Mouse (Mus musculus) hindbrain, embryonic 15.5 days (tissue): ENCODE data around the gene Cxcl12. TPM values are rescaled to one million over a fixed set of nuclear protein-coding genes. Genes with fewer than 3 reads are reported as not detected.

ENCODE experiments used
- ATAC-seq: fragments of 200-750 bp; cut with Nextera tagmentation; 2 replicates; pipeline ENCODE4 v1.8.0; 2017; ENCODE audit warnings: low read depth, moderate number of reproducible peaks, moderate TSS enrichment; ENCODE audit not compliant: low FRiP score
- H3K27ac ChIP-seq: fragments of 300-500 bp; sonication (generic); replicated peaks from 2 replicates; pipeline ENCODE4 v1.5.1; 2015; ENCODE audit warnings: mild to moderate bottlenecking, inconsistent platforms
- H3K27me3 ChIP-seq: fragments of 300-500 bp; sonication (generic); 2 replicates; pipeline ENCODE4 v1.6.1; 2015; ENCODE audit warnings: control low read depth, inconsistent platforms
- H3K36me3 ChIP-seq: fragments of 300-500 bp; sonication (generic); 2 replicates; pipeline ENCODE4 v1.6.1; 2015; ENCODE audit warnings: control low read depth, inconsistent platforms
- H3K4me1 ChIP-seq: fragments of 300-500 bp; sonication (generic); replicated peaks from 2 replicates; pipeline ENCODE4 v1.6.1; 2015; ENCODE audit warnings: control low read depth, inconsistent platforms
- H3K4me2 ChIP-seq: fragments of 300-500 bp; sonication (generic); 2 replicates; pipeline ENCODE4 v1.6.1; 2015; ENCODE audit warnings: moderate library complexity, mild to moderate bottlenecking, inconsistent platforms
- H3K4me3 ChIP-seq: fragments of 300-500 bp; sonication (generic); 2 replicates; pipeline ENCODE4 v1.5.1; 2015; ENCODE audit warnings: mild to moderate bottlenecking, inconsistent platforms
- H3K9ac ChIP-seq: fragments of 300-500 bp; sonication (generic); 2 replicates; pipeline ENCODE4 v1.6.1; 2015; ENCODE audit warnings: inconsistent platforms
- H3K9me3 ChIP-seq: fragments of 300-500 bp; sonication (generic); 2 replicates; pipeline ENCODE4 v1.6.1; 2016; ENCODE audit warnings: control low read depth, inconsistent platforms
- WGBS: fragments of 180-500 bp; shearing (Covaris S2); methylation state at CpG from one replicate; pipeline ENCODE4 v1.1.7; 2015; 5-methylcytosine and 5-hydroxymethylcytosine counted together
- polyA plus RNA-seq: library from polyadenylated mRNA; unstranded; fragments of >200 nt; fragmentation: Nextera tagmentation; extraction: Ambion mirVana; gene quantifications from 2 replicates; pipeline ENCODE4 v1.2.1, GENCODE M21; 2015

The Cxcl12 gene
- polyA plus RNA-seq, 1 experiment from 2014 or later: 65.4 TPM

DNA sequence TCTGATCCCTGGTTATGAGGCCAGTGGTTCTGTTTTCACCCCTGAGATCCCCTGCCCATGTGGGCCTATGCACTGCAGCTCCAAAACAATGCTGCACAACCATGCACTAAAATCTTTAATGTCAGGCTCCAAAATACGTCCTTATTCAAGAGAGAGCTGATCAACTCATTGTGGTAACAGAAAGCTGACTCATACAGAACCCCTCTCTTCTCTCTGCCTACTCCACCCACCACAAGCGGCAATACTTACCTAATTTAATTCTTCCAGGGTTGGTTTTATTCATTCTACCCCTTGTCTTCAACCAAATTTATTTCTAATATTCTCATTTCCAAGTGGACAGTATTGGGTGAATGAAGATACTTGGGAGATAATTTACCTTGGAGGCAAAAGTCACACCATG is 38.5 kb downstream of the Cxcl12 start:
- no peaks in the 10 kb centered on the region for H3K27me3 ChIP-seq
- H3K4me2 ChIP-seq: no peak overlapping the region
- H3K4me1 ChIP-seq: no peaks in the 10 kb centered on the region
- WGBS: 82% methylated on average over 2 of the region's 2 CpGs
- no peak overlapping the region for H3K9ac ChIP-seq
- no peaks in the 10 kb centered on the region for H3K9me3 ChIP-seq
- no peaks in the 10 kb centered on the region for H3K36me3 ChIP-seq
- no peak for ATAC-seq
- no peak overlapping the region for H3K27ac ChIP-seq
- no peak overlapping the region for H3K4me3 ChIP-seq

DNA sequence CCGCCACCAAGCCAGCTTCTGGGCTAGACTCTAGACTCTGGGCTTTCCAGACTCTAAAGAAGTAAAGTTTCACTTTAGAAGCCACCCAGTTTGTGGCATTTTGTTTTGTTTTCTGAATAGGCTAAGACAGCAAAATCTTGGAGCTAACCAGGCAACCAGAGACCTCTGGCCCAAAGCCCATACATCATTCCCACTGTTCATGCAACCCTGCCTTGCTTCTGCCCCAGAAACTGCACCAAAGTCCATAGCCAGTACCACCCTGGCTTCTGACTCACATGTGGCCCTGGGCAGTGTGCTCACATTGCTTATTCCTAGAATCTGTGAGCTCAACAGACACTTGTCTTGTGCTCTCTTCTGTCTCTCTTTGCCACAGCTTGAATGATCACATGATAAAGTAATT is 39.0 kb downstream of the Cxcl12 start:
- no peak overlapping the region for H3K9ac ChIP-seq
- no peak overlapping the region for H3K4me2 ChIP-seq
- no peak overlapping the region for H3K27ac ChIP-seq
- H3K36me3 ChIP-seq: no peaks in the 10 kb centered on the region
- no peak overlapping the region for H3K4me3 ChIP-seq
- ATAC-seq: no peak
- no peaks in the 10 kb centered on the region for H3K27me3 ChIP-seq
- 93% methylated on average over 1 of the region's 1 CpGs for WGBS
- no peaks in the 10 kb centered on the region for H3K4me1 ChIP-seq
- H3K9me3 ChIP-seq: no peaks in the 10 kb centered on the region

DNA sequence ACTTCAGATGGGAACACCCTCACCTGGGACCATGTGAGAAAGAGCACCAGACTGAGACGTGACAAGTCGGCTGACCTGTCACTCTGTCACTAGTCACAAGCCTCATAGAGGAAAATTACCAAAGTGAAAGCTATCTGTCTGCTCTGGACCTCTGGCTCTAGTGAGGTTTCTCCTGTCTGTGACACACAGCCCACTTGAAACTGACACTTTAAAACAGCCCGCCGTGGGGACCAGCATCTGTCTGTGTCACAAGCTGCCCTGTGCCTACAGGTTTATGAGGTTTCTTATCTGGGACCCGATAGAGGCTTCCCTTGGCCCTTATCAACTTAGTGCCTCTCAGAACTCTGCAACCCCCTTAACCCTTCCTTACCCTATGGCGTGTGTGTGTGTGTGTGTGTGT is 41.8 kb downstream of the Cxcl12 start:
- 83% methylated on average over 6 of the region's 6 CpGs for WGBS
- H3K36me3 ChIP-seq: no peaks in the 10 kb centered on the region
- no peaks in the 10 kb centered on the region for H3K27me3 ChIP-seq
- no peak overlapping the region for H3K27ac ChIP-seq
- H3K9me3 ChIP-seq: no peaks in the 10 kb centered on the region
- no peak for ATAC-seq
- no peak overlapping the region for H3K4me3 ChIP-seq
- H3K4me1 ChIP-seq: no peaks in the 10 kb centered on the region
- no peak overlapping the region for H3K4me2 ChIP-seq
- H3K9ac ChIP-seq: no peak overlapping the region

- Histone ChIP-seq H3K9ac (no peak overlapping the region), H3K4me1 (no peaks in the 10 kb centered on the region), H3K27ac (no peak overlapping the region), H3K4me3 (no peak overlapping the region), H3K36me3 (no peaks in the 10 kb centered on the region), H3K27me3 (no peaks in the 10 kb centered on the region), H3K4me2 (no peak overlapping the region), H3K9me3 (no peaks in the 10 kb centered on the region)
- 66% methylated on average over 6 of the region's 6 CpGs for WGBS
- ATAC-seq: no peak
Observed at GRCm38 (mm10) chr6:117210536-117210935, 42.2 kb downstream of the Cxcl12 start.

DNA sequence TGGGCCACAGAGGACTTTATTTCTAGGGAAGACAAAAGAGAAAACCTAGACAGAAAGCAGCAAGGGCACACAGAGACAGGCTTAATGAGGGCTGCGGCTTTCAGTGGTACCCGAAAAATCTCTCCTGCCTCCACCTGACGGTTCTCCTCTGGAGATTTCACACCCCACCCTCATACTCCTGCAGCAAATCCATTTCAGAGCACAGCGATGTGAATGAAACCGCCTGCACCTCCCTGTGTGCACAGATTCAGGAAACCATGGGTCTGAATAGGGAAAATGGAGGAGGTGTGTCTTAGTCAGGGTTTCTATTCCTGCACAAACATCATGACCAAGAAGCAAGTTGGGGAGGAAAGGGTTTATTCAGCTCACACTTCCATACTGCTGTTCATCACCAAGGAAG is 46.2 kb downstream of the Cxcl12 start:
- Histone ChIP-seq H3K36me3 (no peaks in the 10 kb centered on the region), H3K9me3 (no peaks in the 10 kb centered on the region), H3K27ac (no peak overlapping the region), H3K9ac (no peak overlapping the region), H3K4me1 (no peaks in the 10 kb centered on the region), H3K4me2 (no peak overlapping the region), H3K4me3 (no peak overlapping the region), H3K27me3 (no peaks in the 10 kb centered on the region)
- WGBS: 85% methylated on average over 5 of the region's 5 CpGs
- no peak for ATAC-seq

DNA sequence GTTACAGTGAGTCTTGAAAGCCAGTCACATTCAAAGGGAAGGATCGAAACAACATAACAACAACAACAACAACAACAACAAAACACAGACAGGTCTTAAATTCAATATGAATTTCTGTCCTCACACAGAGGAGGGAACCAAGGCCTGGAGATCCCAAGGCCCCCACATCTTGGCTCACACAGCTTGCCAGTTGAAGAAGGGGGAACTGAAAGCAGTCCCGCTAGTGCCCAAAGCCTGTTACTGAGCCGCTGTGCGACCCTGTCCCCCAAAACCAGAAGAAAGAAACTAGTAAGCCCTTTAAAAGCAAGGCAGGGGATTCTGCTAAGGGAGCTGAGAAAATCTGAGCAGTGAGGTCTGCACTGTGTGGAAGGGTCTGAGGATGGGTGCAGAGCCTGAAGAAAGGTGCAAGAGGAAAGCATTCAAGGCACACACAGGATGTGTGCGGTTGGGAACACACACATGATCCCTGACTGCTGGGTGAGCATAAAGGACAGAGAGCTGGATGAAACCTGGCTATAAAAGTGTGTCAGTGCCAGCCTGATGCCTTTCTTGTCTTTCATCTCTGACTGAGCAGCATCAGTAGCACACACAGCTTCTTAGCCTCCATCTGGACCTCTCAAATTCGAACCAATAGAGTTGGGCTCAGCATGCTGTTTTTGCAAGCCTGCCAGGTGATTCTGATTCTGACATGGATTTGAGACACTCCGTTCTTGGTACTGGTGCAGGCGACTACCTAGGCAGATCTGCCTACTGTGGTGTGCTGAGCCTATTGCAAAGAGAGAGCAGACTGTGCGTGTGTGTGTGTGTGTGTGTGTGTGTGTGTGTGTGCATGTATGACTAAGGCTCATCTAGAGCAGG is 50.3 kb downstream of the Cxcl12 start:
- WGBS: 87% methylated on average over 9 of the region's 9 CpGs
- no peaks in the 10 kb centered on the region for H3K36me3 ChIP-seq
- no peaks in the 10 kb centered on the region for H3K4me1 ChIP-seq
- no peaks in the 10 kb centered on the region for H3K27me3 ChIP-seq
- no peak for ATAC-seq
- H3K9me3 ChIP-seq: no peaks in the 10 kb centered on the region
- H3K4me2 ChIP-seq: no peak overlapping the region
- H3K27ac ChIP-seq: no peak overlapping the region
- no peak overlapping the region for H3K9ac ChIP-seq
- no peak overlapping the region for H3K4me3 ChIP-seq

- H3K27ac ChIP-seq: no peak overlapping the region
- H3K9ac ChIP-seq: no peak overlapping the region
- H3K4me1 ChIP-seq: no peaks in the 10 kb centered on the region
- H3K4me2 ChIP-seq: no peak overlapping the region
- no peak for ATAC-seq
- WGBS: 70% methylated on average over 3 of the region's 3 CpGs
- no peaks in the 10 kb centered on the region for H3K9me3 ChIP-seq
- no peak overlapping the region for H3K4me3 ChIP-seq
- H3K27me3 ChIP-seq: no peaks in the 10 kb centered on the region
- no peaks in the 10 kb centered on the region for H3K36me3 ChIP-seq
Observed at GRCm38 (mm10) chr6:117219300-117219680, 51.0 kb downstream of the Cxcl12 start.

DNA sequence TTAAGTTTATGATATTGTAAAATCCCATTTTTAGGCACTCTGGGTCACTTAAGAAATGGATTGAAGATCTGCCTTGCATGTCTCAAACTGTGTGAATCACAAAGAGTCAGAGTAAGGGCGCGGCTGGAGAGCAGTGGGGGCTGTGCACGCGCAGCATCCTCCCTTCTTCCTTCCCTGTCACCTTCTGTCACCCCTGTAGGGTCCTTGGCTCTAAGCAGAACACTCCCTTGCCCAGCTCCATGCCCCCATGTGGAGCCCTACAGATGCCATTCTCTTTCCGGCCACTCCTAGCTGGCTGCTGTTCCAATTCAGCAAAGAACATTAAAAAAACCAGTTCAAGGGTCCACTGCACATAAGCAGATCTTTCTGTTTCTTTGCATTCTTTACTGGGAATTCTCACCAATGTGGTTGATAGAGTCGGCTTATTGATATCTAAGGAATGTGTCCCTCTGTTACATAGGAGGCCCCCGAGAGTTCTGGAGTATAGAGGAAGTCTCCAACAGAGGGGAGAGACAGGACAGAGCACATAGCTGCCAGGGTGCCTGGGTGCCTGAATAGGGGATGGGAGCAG is 51.7 kb downstream of the Cxcl12 start:
- Histone ChIP-seq H3K27me3 (no peaks in the 10 kb centered on the region), H3K4me2 (no peak overlapping the region), H3K9me3 (no peaks in the 10 kb centered on the region), H3K4me1 (no peaks in the 10 kb centered on the region), H3K27ac (no peak overlapping the region), H3K4me3 (no peak overlapping the region), H3K9ac (no peak overlapping the region), H3K36me3 (no peaks in the 10 kb centered on the region)
- 0 out of 2 replicates have a peak, but pooled peaks have one; percentile 48 for ATAC-seq
- 77% methylated on average over 7 of the region's 7 CpGs for WGBS

- ATAC-seq: no peak
- H3K36me3 ChIP-seq: no peaks in the 10 kb centered on the region
- H3K27me3 ChIP-seq: no peaks in the 10 kb centered on the region
- WGBS: 79% methylated on average over 11 of the region's 11 CpGs
- H3K4me1 ChIP-seq: no peaks in the 10 kb centered on the region
- H3K4me2 ChIP-seq: no peak overlapping the region
- no peak overlapping the region for H3K9ac ChIP-seq
- H3K27ac ChIP-seq: no peak overlapping the region
- H3K9me3 ChIP-seq: no peaks in the 10 kb centered on the region
- H3K4me3 ChIP-seq: no peak overlapping the region
Observed at GRCm38 (mm10) chr6:117220831-117221345, 52.6 kb downstream of the Cxcl12 start.
